Mouse (Mus musculus): Measurements from ENCODE around the gene Krt39.

GRCm38 (mm10) chr11:99496460-99496859, 24.7 kb downstream of the Krt39 start:
- TF ChIP-seq POLR2A (IDR thresholded peaks at IDR 0.05; ENCODE audit: extremely low read depth, insufficient read depth, low read length) (no peak), CTCF (IDR thresholded peaks at IDR 0.05; ENCODE audit: extremely low read depth, insufficient read depth, low read length) (no peak)

All from cortical plate, adult 2 months (tissue).